Mouse (Mus musculus): ENCODE results near the gene Bend3. TPM values are rescaled to one million over a fixed set of nuclear protein-coding genes. Genes with fewer than 3 reads are reported as not detected.
A peak's percentile ranks its signal among the peaks of the same experiment; 100 is the strongest.

The Bend3 gene
- total RNA-seq, 4 experiments from 2014 or later: 6.1 to 6.9 (median 6.4) TPM

DNA sequence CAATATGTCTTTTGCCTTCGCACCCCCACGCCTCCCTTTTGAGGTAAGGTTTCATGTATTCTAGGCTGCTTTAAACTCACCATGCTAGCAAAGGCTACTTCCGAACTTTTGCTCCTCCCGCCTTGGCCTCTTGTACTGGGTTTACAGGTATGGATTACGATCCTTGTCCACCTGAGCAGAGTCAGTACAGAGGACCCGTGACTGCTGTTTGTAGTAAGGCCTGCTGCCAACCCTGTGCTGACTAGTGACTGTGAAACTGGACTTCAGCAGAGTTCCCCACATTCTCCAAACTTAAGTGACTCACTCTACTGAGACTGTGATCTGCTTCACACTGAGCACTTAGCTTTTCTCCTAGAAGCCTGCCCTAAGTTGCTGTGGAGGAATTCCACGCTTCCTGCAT is 59.0 kb downstream of the Bend3 start:
- no peak for DNase-seq

GRCm38 (mm10) chr10:43538831-43539230 is 60.2 kb downstream of the Bend3 start:
- DNase-seq: no peak

DNA sequence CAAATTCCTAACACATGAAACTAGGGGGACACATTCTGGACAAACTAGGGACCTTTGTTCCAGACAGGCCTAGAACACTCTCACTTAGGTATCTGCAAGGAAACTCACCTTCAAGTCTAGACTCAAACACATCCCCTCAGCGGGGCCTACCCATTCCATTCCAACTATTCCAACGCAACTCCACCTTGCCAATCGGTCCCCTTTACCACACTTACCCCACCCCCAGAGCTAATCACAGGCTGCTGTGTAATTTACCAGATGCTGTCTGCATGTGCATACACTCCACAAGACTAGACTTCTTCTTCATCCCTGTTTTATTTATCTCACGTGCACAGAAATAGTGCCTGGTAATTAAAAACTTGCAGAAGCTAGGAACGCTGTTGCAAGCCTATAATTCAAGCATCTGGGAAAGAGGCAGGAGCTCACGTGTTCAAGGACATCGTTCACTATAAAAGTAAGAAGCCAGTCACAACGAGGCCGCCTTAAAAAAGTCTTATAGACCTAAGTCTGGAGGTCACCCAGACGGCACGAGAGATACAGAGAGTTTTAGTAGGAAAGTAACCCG is 61.2 kb downstream of the Bend3 start:
- no peak for DNase-seq

DNA sequence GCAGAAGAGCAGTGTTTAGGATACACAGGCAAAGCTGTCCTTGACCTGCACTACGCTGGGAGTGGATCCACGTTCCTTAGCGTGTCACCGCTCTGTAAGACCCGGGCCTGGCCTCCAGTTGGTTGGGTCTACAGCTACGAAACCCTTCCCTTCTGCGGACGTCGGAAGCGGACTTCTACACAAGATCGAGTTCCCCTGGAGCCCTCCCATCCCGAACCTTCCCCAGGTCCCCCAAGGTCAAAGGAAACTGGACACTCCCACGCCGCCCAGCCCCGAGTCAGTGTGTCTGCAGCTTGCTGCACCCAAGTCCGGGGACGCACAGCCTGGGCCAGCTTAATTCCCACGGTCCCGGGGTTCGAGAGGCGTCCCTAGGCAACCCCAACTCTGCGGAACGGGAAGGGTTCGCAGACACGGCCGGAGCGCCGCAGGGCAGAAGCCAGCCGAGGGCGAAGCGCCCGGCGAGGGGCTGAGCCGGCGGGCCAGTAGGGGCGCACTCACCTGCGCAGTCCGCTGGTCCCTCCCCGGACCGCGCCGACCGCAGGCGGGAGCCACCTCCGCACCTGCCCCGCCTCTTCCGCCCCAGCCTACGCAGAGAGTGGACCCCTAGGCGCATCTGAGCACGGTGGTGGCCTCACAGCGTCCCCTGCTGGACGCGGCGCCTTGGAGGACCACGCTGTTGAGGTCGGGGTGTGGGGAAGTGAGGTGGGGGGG is 62.0 kb downstream of the Bend3 start, which contains the start of gene 1700021F05Rik:
Gene 1700021F05Rik, minus strand, starts transcription at position 553 of the 711 bp plus-strand sequence.
- DNase-seq: peak; percentile 92

GRCm38 (mm10) chr10:43541153-43541544 is 62.5 kb downstream of the Bend3 start:
- no peak for DNase-seq

- no peak for DNase-seq
Measured at GRCm38 (mm10) chr10:43549411-43549810, 70.8 kb downstream of the Bend3 start.

DNA sequence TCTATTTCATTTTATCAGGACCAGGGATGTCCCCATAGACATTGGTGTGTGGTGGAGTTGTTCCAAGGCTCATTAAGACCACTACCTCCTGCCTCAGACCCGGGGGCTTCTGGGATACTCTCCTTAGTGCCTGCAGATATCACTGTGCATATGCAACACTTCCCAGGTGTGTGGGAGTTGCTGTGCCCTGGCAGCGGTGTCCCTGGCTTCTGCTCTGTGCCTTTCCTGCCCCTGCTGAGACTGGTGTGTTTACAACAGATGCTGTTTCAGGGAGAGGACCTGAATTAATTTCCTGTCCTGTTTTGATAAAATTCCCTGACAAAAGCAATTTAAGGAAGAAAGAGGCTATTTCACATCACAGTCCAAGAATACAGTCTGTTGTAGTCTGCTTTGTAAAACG is 72.3 kb downstream of the Bend3 start:
- DNase-seq: no peak

DNA sequence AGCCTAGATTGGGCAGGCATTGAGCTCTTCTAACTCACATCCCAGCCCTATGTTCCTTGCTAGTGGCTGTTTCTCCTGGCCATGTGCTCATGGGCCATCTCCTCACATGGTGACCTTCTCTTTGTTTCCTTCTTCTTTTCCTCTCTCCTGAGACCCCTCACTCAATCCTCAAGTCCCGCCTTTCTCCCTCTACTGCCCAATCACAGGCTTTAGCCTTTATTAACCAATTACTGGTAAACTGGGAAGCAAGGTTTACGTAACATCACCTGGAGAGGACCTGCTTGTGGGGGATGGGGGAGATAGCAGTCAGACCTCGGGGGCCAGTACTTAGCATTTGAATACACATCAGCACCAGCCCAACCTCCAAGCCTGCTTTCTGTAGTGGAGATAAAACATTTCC is 72.8 kb downstream of the Bend3 start:
- DNase-seq: no peak

DNA sequence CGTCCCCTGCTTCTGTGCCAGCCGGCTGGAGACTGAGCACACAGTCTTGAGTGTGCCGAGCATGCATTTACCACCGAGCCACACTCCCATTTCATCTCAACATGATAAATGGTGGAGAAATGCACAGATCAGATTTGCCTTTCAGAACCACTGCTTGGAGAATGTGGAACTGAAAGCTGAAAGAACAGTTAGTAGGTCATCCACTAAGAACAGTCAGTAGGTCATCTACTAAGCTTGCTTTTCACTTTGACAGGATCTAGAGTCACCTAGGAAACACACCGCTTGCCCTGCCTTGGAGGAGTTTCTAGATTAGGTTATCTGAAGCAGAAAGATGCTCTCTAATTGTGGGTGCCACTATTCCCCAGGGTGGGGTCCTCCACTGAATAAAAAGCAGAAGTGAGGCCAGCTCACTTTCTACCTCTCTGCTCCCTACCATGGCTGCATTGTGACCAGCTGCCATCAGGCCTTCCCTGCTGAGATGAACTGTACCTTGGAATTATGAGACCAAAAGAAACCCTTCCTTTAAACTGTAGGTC is 79.1 kb downstream of the Bend3 start:
- no peak for DNase-seq

- no peak for DNase-seq
Measured at GRCm38 (mm10) chr10:43559313-43559712, 80.7 kb downstream of the Bend3 start.

GRCm38 (mm10) chr10:43560765-43561164 is 82.1 kb downstream of the Bend3 start:
- DNase-seq: no peak

- DNase-seq: no peak
Measured at GRCm38 (mm10) chr10:43561311-43561710, 82.7 kb downstream of the Bend3 start.

Other genes starting within 250 kb of the Bend3 start
- gene Gm9803, start 45.3 kb downstream of the Bend3 start, total RNA-seq (2022): 10 to 100 TPM in 1 of 4 experiments, 1 to 10 TPM in 1, not detected in 2; 9.1 to 17.3 TPM
- gene 1700021F05Rik, start 62.2 kb downstream of the Bend3 start, total RNA-seq (2022): 10 to 100 TPM; 53.1 to 61.9 (median 54.2) TPM
- gene Cd24a, start 99.5 kb downstream of the Bend3 start, total RNA-seq (2022): 10 to 100 TPM; 15.7 to 28.6 (median 22.9) TPM